Mouse (Mus musculus) kidney, adult 2 months (tissue): ENCODE data around the gene Cish. TPM values are rescaled to one million over a fixed set of nuclear protein-coding genes. Genes with fewer than 3 reads are reported as not detected.

Experiments
- DNase-seq: peaks from one replicate; pipeline ENCODE4 v3.0.0; 2021
- H3K27ac ChIP-seq: fragments of 200-500 bp; 2 replicates; pipeline ENCODE4 v1.5.1; 2012; ENCODE audit warnings: low read depth, low read length, control low read depth, inconsistent platforms; ENCODE audit not compliant: insufficient read depth
- H3K27me3 ChIP-seq: fragments of 200-500 bp; replicated peaks from 2 replicates; pipeline ENCODE4 v1.6.1; 2012; ENCODE audit warnings: mild to moderate bottlenecking, moderate library complexity, low read length, inconsistent platforms; ENCODE audit not compliant: control insufficient read depth, insufficient read depth
- H3K36me3 ChIP-seq: fragments of 200-500 bp; 2 replicates; pipeline ENCODE4 v1.6.1; 2012; ENCODE audit warnings: mild to moderate bottlenecking, moderate library complexity, low read length, inconsistent platforms; ENCODE audit not compliant: control insufficient read depth, insufficient read depth
- H3K4me1 ChIP-seq: fragments of 200-500 bp; 2 replicates; pipeline ENCODE4 v1.6.1; 2011; ENCODE audit warnings: low read length; ENCODE audit not compliant: control insufficient read depth, insufficient read depth
- H3K4me3 ChIP-seq: fragments of 200-500 bp; 2 replicates; pipeline ENCODE4 v1.5.1; 2011; ENCODE audit warnings: mild to moderate bottlenecking, low read depth, low read length, control low read depth; ENCODE audit not compliant: insufficient read depth
- CTCF ChIP-seq: fragments of 200-500 bp; conservative IDR thresholded peaks from 2 replicates; pipeline ENCODE4 v1.5.1; 2011; ENCODE audit warnings: low read depth, mild to moderate bottlenecking, control low read depth, low read length, moderate library complexity, mixed read lengths; ENCODE audit not compliant: insufficient read depth, insufficient read length
- POLR2A ChIP-seq: fragments of 200-500 bp; IDR thresholded peaks from one replicate; pipeline ENCODE4 v1.6.1; 2011; ENCODE audit warnings: low read depth, low read length, control low read depth
- WGBS: fragments of 180-500 bp; shearing (Covaris S2); methylation state at CpG from one replicate; pipeline ENCODE4 v1.1.7; 2018; 5-methylcytosine and 5-hydroxymethylcytosine counted together
- polyA plus RNA-seq: library from polyadenylated mRNA; depleted of rRNA; stranded (reverse); fragments of >200 nt; gene quantifications from 2 replicates; pipeline ENCODE4 v1.2.3, GENCODE M21; 2012

Gene Cish
- polyA plus RNA-seq, 1 experiment, result 49.7 TPM

DNA sequence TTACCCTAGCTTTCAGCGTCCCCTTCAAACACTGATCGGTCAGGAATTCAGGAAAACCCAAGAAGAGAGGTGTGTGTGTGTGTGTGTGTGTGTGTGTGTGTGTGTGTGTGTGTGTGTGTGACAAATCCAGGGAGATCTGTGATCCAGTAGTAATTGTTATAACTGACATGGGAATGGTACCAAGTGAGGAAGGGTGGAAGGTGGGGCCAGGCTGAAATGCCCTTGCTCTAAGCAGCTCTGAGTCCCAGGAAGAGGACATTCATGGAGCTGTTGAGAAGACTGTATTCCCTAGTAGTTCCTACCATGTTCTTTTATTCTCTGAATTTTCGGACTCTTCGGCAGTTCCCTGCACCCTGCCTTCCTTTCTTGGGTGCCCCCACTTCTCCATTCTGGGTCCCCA is 1.8 kb downstream of the Cish start:
- peak; percentile 66 for DNase-seq
- Histone ChIP-seq H3K27me3 (no peaks in the 10 kb centered on the region), H3K4me3 (peak overlapping the region; percentile 77), H3K27ac (peak overlapping the region; percentile 94), H3K36me3 (peaks cover 7% of the 10 kb centered on the region), H3K4me1 (peaks cover 30% of the 10 kb centered on the region)
- 25% methylated on average over 4 of the region's 4 CpGs for WGBS
- no peak for TF ChIP-seq CTCF
- TF ChIP-seq POLR2A, result no peak

DNA sequence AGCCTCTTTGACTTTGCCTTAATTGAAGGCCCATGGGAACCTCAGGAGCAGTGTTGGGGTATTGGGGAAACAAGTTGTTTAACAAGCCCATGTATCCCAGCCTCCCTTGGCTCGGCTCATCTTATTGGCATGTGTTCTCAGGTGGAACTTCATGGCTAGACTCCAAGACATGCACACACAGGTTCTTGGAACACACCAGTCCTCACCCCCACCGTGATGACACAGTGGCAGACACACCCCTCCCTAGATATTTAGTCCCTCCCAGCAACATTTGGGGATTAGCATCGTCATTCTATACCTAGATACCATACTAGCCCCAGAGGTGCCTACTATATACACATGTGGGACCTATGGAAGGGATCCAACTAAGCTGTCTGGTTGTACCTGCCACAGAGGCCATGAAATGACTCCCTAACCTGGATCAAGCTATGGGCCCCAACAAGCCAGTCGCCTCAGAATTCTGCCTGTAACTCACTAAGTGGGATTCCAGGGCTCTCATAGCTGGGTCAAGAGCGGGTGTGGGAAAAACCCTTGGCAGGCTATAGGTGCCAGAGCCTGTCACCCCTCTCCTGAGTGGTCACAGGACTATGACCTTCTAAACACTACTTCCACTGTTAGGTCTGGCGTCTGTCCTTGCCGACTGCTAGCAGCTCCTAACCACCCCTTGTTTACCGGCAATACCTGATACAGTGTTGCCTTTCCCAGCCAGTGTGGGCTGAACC is 2.4 kb downstream of the Cish start:
- peak overlapping the region; percentile 77 for H3K4me3 ChIP-seq
- DNase-seq, result peak; percentile 93
- TF ChIP-seq CTCF (no peak), POLR2A (no peak)
- H3K27ac ChIP-seq, result peak overlapping the region; percentile 94
- peaks cover 30% of the 10 kb centered on the region for H3K4me1 ChIP-seq
- H3K36me3 ChIP-seq, result peaks cover 7% of the 10 kb centered on the region
- WGBS, result 35% methylated on average over 8 of the region's 8 CpGs
- H3K27me3 ChIP-seq, result no peaks in the 10 kb centered on the region

- Histone ChIP-seq H3K36me3 (peaks cover 7% of the 10 kb centered on the region), H3K27me3 (no peaks in the 10 kb centered on the region), H3K27ac (peak overlapping the region; percentile 94), H3K4me1 (peaks cover 30% of the 10 kb centered on the region), H3K4me3 (peak overlapping the region; percentile 77)
- no peak for DNase-seq
- WGBS, result 48% methylated on average over 6 of the region's 6 CpGs
- TF ChIP-seq CTCF (no peak), POLR2A (no peak)
These were observed 3.0 kb downstream of the Cish start for GRCm38 (mm10) chr9:107298876-107299275.

GRCm38 (mm10) chr9:107299783-107300182 is 4.0 kb downstream of the Cish start:
- TF ChIP-seq POLR2A (no peak), CTCF (no peak)
- Histone ChIP-seq H3K36me3 (peaks cover 7% of the 10 kb centered on the region), H3K4me1 (peaks cover 26% of the 10 kb centered on the region), H3K27ac (0 out of 2 replicates have a peak overlapping the region, but pooled peaks have one; percentile 14), H3K27me3 (no peaks in the 10 kb centered on the region), H3K4me3 (no peak overlapping the region; the same call in 1 of the 2 replicates)
- WGBS, result 69% methylated on average over 7 of the region's 7 CpGs
- no peak for DNase-seq

- Histone ChIP-seq H3K4me3 (no peak overlapping the region), H3K27me3 (no peaks in the 10 kb centered on the region), H3K27ac (no peak overlapping the region), H3K36me3 (peaks cover 7% of the 10 kb centered on the region), H3K4me1 (peaks cover 31% of the 10 kb centered on the region)
- DNase-seq, result no peak
- TF ChIP-seq POLR2A (no peak), CTCF (no peak)
- 88% methylated on average over 30 of the region's 30 CpGs for WGBS
These were observed 4.6 kb downstream of the Cish start for GRCm38 (mm10) chr9:107300224-107300973.

- Histone ChIP-seq H3K36me3 (peaks cover 7% of the 10 kb centered on the region), H3K27ac (0 out of 2 replicates have a peak overlapping the region, but pooled peaks have one; percentile 4), H3K27me3 (no peaks in the 10 kb centered on the region), H3K4me1 (peaks cover 38% of the 10 kb centered on the region), H3K4me3 (no peak overlapping the region)
- no peak for TF ChIP-seq CTCF
- TF ChIP-seq POLR2A, result no peak
- DNase-seq, result no peak
- 75% methylated on average over 17 of the region's 17 CpGs for WGBS
These were observed 5.9 kb downstream of the Cish start for GRCm38 (mm10) chr9:107301554-107302331.
